Mouse (Mus musculus): ENCODE data around the gene Tnfrsf8.

The Tnfrsf8 gene

DNA sequence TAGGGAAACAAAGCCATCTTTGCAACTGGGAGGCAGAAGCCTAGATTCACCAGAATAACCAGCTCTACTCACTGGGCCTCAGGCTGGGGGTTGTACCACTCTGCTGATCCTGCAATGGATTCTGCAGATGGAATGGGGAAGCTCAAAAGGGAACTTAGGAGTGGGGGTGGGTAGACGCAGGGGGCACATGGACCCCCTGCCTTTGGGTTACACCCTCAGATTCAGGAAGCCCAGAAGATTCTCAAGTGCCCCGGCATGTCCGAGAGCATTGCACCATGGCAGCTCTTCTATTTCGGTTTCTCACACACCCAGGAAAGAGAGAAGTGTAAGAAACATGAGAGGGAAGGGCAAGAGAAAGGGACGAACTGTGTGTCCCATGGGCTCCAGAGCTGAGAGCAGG, 44.8 kb downstream of the Tnfrsf8 start:
- DNase-seq (ENCODE audit: low spot score in 2 of 2) = no peak

DNA sequence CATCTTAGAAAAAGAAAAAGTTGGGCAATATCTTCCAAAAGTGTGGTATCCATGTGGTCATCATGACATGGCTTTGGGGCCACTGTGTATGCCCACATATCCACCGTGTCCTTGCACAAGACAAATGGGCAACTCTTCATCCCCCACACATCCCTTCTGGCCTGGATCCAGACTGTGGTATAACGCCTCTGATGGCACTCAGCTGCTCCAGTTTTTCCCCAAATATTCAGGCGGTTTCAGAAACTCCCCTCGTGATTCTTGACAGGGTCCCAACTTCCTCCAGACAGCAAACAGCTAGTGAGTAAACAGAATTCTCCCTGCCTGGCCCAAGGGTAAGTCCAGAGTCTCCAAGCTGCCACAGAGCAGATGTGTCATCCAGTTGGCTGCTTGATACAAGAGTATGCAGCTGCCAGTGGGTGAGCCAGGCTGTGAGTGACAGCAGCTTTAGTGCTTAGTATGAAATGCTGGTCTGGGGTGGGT, 47.3 kb downstream of the Tnfrsf8 start:
- no peak for DNase-seq (ENCODE audit: low spot score in 2 of 2)

DNA sequence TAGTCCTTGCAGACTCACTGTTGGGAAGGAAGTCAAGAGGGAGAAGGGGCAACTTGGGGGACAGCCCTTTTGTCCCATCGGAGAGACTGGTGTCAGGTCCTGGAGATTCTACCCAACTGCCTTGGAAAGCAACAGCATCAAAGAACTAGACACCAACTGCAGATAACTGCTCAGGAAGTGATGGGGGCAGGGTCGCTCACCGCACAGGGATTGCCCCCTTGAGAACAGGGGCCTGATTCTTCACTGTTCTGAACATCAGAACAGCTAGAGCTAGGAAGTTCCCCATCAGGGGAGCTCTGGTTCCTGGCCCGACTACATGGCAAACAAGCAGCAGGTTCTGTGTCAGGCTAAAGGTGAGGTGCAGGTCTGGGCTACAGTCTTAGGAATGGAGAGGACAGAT, 48.5 kb downstream of the Tnfrsf8 start:
- DNase-seq (ENCODE audit: low spot score in 2 of 2) = no peak

DNA sequence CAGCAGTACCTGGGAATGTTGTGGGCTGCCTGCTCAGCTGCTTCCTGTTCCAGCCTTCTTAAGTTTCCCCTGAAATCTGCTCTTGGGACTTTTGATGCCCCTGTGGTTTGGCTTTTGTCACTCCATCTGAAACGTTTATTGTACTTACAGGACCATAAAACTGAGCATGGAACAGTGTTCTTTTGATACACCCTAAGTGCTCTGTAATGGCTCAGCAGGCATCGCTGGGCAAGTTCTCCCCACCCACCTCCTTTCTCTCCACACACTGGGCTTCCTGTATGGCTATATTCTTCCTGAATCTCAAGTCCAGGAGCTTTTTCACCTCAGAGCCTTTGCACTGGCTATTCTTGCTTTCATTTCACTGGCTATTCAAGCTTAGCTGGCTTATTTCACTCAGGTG, 50.2 kb downstream of the Tnfrsf8 start:
- DNase-seq (ENCODE audit: low spot score in 2 of 2) = no peak

DNA sequence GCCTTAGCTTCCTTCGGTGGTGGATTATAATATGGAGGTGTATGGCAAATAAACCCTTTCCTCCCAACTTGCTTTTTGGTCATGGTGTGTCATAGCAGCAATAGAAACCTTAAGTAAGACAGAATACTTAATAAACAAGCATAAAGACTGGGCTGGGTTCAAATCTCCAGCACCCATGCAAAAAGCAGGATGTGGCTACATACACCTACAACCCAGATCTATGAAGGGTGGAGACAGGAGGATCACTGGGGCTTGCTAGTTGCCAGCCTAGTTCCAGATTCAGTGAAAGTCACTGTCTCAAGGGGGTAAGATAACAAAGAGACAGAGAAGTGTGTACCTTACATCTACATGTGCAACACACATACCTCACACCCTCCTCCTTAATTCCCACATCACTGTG, 51.4 kb downstream of the Tnfrsf8 start:
- no peak for DNase-seq (ENCODE audit: low spot score in 2 of 2)

DNA sequence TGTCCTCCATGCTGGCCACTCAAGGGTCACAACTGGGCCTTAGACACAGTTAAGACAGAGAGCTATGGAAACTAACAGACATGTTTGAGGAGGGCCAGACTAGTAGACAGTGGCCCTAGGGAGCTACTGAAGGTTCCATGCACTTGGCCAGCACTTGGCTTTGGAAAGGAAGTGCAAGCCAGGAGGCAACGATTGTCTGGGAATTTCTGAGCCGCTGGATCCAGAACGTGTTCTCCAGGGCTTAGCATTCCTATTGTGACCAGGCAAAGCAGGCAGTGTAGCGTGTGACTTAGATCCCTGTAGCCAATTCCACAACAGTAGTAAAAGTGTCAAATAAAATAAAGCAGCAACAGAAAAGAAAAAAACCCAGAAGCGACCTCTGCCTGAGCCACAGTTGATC, 54.2 kb downstream of the Tnfrsf8 start:
- DNase-seq (ENCODE audit: low spot score in 2 of 2) = no peak

DNA sequence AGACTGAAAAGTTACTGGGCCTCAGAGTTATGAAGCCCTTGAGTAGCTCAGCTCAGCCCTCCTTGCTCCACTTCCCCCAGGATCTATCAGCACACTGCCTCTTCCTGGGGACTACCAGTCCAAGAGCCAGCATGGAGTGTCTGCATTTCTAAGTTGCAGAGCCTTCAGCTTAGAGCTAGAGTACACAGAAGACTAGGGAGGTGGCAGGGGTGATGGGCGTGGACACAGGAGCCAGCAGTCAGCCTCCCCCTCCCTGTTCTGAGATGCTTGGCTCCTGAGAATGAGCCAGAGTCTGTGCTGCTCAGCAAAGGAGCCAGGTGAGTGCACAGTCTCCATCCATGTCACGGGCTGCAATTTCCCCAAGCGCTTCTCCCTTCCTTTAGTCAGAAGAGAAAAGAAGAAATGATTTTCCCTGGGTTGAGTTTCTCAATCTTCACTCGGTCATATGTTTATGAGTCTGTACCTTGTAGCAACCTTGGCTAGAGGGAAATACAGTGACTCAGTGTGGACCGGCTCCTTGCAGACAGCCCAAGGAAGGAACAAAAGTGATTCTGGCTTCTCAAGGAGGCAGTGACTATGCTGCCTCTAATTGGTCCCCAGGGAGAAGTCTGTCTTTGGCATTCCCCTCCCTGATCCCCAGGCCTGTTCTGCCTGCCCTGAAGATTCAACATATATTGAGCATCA, 57.1 kb downstream of the Tnfrsf8 start:
- no peak for DNase-seq (ENCODE audit: low spot score in 2 of 2)

DNA sequence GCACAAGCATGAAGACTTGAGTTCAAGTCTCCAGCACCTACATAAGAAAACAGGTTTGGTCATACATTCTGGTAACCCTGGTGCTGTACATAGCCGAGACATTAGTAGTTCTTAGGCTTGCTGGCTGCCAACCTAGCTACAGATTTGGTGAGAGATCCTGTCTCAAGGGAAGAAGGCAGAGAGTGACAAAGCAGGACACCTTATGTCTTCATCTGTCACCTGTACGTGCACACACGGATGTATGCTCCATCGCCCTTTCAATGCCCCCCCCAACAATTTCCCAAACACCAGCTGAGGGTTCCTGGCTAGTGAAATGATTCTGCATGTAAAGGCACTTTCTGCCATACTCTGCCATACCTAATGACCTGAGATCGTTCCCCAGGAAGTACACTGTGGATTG, 58.8 kb downstream of the Tnfrsf8 start:
- no peak for DNase-seq (ENCODE audit: low spot score in 2 of 2)

DNA sequence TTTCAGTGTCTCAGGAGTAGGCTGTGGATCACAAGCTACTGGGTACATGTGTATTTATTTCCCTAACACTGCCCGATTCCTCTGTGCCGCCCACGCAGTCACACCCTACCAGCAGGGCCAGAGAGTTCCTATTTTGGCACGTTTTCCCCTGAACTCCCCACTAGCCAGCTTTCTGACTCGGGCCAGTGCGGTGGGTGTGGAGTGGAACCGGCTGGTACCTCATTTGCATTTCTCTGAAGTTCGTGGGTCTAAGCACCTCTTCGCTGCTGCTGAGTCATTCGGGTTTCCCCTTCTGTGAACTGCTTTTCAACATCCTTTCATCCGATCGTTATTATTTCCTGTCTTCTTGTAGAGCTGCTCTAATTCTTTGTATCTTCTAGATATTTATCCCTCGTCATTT, 60.5 kb downstream of the Tnfrsf8 start:
- DNase-seq (ENCODE audit: low spot score in 2 of 2) = peak in 1 of 2 experiments; percentile 50

DNA sequence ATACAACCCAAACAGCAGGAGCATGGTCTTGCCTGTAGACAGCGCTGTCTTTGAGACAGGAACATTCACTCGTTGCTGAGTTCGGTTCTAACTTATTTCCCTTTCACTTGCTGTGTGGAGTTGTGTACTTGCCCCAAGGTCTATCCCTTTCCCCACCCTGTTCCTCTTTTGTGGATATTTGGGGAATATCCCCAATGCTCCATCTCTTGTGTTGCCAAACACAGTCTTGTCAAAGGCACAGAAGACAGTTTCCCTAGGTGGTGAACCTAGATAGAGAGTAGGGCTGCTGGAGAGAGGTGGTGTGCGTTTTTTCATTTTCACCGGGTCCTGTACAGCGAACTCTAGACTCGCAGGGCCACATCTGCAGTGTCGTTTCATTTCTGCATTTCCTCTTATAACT, 62.4 kb downstream of the Tnfrsf8 start:
- DNase-seq (ENCODE audit: low spot score in 2 of 2) = no peak

DNA sequence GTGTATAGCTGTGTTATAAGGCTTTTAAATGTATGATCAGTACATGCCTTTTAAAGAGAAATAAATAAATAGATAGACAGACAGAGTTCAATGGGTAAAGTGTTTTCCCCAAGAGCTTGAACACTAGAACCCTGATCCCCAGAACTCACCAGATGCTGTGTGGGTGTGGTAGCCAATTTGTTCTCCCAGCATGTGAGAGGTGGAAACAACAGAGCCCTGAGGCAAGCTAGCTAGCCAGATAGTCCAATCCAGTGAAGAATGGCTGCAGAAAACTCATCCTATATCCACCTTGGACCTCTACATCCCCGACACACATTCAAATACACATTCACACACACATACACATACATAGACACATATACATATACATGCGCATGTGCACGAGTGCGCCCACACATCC, 63.4 kb downstream of the Tnfrsf8 start:
- DNase-seq (ENCODE audit: low spot score in 2 of 2) = no peak

DNA sequence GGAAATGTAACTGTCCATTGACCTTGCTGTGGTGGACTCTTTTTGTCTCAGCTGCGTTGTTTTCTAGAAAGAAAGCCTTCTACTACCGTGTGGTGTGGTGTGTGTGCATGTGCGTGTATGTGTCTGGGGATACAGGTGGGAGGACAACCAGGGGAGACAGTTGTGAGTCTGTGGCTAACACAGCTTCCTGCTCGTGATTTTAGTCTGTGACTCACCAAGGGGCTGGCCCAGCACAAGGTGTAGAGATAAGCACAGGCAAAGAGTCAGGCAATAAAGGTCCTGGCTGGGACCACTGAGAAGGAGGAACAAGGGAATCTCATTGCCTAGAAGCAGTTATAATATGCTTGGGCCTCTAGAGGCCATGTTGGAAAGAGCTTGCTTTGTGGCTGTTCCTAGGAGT, 65.0 kb downstream of the Tnfrsf8 start:
- DNase-seq (ENCODE audit: low spot score in 2 of 2) = no peak

DNA sequence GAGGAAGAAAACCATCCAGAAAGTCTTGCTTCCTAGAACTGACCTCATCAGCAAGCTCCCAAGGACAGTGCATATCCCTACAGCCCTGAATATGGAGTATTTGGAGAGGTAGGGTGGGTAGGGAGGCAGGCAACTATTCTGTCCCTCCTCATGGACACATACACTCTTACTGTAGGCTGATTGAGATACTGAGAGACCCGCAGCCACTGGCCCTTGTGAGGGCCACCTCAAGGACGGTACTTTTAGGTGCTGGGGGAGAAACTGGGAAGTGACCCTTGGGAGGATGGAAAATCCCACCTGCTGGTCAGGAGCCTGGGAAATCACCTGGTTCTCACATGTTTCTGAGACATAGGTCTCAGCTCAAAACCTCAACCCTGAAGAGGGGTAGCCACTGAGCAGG, 67.4 kb downstream of the Tnfrsf8 start:
- DNase-seq (ENCODE audit: low spot score in 2 of 2) = no peak

DNA sequence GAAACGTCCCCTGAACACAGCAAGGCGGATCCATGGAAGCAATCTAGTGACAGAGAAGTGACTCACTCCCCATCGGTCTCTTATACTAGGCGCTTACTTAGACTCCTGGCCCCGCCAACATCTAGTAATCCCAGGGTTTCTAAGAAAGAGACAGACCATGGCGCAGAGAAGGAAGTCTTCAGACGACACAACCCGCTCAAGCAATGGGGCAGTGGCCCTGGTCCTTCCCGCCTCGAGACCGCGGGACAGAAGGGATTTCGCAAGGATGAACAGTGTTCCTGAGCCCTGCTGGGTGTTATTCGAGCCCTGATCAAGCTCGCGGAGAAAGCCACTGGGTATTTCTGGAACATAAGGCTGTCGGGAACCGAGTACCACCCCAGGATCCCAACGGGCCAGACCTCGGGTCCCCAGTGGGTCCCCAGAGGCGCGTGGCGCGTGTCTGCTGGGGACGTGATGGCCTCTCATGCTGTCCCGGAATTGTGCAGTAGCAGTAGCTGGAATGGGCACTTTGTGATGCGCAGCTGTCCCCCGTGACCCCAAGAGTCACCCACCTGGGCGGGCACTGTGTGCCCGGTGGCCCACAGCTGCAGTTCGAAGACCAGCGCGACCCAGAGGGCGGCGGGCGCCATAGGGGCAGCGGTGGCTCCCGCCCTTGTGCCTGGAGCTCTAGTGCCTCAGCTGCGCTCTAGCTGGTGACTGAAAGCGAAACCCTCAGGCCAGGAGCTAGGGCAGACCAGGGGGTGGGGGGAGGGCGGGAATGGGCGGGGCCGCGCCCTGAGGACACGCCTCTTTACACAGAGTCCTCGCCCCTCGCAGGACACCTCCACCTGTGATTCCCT, 68.6 kb downstream of the Tnfrsf8 start, which contains the start of gene Tnfrsf1b:
Gene Tnfrsf1b, minus strand, starts transcription at position 698 of the 839 bp plus-strand sequence.
- DNase-seq (ENCODE audit: low spot score in 2 of 2) = peak; percentile 37 to 52

DNA sequence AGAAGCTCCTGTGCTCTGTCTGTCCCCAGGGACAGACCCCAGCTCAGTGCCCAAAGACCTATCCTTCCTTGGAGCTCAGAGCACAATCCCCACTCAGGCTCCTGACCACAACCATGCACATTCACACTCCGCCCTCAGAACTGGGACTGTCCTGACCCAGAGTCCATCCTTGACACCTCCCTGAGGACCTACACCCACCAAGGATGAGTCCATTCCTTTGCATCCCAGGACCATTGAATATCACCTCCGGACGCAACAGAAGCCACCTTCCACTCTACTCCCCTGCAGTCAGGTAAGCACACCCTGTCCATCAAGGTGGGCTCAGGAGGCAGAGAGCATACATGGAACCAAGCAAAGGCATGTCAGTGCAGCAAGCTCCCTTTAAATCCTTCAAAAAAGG, 69.4 kb downstream of the Tnfrsf8 start:
- no peak for DNase-seq (ENCODE audit: low spot score in 2 of 2)

DNA sequence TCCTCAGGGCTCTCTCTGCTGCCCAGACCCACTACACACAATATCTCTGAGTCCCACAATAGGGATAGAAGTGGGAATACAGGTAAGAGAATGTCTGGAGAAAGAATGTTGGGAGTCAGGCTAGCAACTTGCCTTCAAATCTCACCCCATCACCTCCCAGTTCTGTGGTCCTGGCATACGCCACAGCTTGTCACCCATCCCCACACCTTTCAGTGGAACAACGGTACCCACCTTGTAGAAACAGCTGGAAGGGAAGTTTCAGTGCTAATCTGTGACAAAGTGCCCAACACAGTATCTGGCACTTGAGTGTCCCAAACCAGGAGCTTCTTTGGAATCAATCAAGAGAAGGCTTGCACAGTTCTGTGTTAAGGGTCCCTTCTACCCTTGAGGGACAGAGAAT, 70.3 kb downstream of the Tnfrsf8 start:
- no peak for DNase-seq (ENCODE audit: low spot score in 2 of 2)

DNA sequence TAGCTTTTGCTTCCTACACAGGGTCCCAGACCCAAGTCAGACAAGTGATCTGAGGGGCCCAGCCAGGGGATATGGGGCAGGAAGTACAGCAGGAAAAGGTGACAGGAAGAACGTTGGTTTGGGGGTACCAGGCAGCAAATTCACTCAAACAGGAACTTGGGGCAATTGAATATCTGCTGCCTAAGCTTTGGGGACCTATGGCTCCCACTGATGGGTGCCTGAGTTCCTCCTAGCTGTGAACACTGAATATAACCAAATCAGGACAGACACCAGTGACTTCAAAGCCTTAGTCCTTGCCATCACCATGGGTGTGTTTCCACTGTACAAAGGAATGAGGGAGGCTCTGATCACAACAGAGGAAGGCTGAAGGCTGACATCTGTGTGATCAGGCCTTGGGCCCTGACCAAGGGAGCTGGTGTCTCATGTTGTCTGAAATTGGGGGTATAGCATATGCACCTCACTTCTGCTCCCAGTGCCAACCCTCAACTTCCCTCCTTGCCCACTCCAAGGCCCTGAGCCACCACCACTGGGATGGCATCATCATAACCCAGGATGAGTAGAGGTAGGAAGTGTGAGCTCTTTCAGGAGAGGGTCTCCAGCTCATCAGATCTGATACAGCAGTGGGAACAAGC, 72.1 kb downstream of the Tnfrsf8 start:
- no peak for DNase-seq (ENCODE audit: low spot score in 2 of 2)

DNA sequence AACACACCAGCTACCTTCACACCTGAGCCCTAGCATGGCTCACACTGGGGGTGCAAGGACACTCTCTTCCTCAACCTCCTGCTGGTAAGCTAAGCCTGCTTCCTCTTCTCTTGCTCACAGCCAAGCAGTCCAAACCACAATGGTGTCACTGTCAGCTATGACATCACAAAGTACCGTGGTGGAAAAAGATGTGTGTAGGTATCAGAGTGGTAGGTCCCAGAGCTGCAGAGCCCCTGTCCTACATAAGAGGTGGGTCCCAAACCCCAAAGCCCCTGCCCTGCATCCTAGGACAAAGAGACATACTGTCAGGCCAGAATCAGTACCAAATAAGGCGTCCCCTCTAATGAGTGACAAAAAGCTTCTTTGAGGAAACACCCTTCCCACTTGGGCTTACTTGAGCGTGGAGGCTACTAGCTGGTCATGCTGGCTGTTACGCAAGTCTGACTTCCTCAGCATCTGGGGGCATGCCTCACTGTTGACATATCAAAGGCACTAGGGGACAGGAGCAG, 74.2 kb downstream of the Tnfrsf8 start:
- peak in 1 of 2 experiments; percentile 31 for DNase-seq (ENCODE audit: low spot score in 2 of 2)

DNA sequence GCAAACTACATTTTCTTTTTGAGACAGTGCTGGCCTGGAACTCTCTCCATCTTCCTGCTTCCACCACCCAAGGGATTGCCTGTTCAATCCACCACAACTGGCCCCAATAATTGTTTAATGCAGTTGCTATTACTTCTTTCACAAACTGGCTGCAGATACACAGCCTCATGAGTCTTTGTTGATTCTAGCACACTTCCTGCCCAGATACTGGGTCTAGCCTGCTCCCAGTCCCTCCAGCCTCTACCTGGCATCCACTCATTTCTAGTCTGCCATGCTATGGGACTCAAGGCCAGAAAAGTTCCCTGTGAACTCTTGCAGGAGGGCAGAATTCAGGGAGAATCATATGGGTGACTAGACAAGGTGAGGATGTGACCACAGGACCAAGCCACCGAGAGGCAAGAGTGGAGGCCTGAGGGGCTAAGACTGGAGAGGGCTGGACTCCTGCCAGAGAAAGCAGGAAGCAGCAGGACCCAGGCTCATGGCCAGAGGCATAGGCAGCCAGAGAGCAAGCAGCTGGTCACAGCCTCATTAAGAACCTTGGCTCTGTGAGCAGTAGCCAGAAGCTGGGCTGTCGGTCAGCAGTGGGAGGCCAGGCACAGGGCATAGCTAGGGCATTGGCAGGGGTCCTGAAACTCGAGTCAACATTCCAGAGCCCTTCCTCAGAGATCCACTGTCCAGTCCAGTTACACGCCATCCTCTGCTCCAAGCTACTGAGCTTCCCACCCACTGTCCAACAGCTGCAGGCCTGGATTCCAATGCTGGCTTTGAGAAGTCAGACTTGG, 75.7 kb downstream of the Tnfrsf8 start:
- peak in 1 of 2 experiments; percentile 65 for DNase-seq (ENCODE audit: low spot score in 2 of 2)

DNA sequence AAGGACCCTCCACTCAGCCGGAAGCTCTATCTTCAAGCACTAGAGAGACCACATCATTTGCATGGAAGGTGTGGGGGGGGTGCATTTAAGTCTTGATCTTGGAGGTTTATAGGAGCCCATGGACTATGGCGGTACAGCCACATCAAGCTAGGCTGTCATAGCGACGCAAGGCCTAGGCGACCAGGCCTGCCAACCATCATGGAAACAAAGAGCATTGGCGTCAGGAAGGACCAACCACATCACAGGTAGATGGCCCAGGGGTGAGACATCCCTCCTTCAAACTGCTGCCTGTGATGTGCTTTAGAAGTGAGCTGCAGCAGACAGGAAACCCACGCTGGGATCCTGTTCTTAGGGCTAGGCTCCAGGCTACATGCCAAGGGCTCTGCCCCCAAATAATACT, 78.9 kb downstream of the Tnfrsf8 start:
- DNase-seq (ENCODE audit: low spot score in 2 of 2) = no peak

DNA sequence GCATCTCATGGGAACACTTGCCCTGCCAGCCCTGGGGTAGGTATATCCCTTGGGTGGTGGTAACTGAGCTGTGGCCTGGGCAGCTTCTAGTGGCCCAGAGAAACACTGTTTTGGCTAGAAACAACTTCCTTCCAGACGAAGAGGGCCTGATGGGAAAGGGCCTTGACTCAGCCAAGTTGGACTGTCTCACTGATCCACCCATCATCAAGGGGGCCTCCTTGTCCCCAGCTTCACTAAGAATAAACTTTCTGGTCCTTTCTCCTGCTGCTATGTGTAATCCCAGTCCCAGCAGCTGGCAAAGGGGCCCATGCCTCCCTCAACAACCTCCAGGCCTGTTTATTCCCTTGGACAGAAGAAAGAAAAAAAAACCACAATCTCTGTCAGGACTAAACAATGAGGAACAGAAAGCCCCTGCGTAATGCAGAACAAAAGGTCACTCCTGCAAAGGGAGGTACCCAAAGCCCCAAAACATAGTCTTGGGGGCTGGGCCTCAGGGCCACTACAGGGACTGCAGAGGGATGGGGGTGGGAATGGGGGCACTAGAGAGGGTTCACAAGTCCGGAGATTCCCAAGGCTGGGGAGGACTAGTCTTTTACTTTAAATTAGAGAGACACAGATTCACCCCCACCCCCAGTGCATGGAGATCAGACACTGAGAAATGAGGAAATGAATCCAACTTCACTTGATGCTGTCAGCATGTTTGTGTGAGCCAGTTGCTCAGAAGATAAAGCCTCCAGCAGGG, 81.3 kb downstream of the Tnfrsf8 start:
- DNase-seq (ENCODE audit: low spot score in 2 of 2) = peak in 1 of 2 experiments; percentile 49

Measured in urinary bladder, postnatal 36 days (tissue).